Mouse (Mus musculus): ENCODE measurements around the gene 4931422A03Rik. TPM values are rescaled to one million over a fixed set of nuclear protein-coding genes. Genes with fewer than 3 reads are reported as not detected.

4931422A03Rik gene
- polyA plus RNA-seq, 1 experiment from 2014 or later: 2.0 TPM

DNA sequence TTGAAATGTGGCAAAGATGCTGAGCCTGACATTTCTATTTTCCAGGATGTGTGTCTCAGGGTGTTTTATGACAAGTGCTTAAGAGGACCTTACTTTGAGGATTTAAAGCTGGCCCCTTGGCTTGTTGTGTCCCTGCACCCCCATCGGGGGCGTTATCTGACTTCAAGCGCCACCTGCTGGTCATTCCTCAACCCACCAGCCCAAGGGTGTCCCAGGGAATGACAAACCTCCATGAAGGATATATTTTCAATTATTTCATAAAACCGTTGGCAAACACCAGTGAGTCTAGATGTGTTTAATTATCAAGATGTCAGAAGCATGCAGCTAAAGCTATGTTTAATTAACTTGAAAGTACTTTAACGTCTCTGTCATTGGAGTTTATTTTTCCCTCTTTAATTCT, 45.9 kb downstream of the 4931422A03Rik start:
- peaks cover 11% of the 10 kb centered on the region for H3K4me1 ChIP-seq
- WGBS: 7% methylated on average over 5 of the region's 5 CpGs
- no peak overlapping the region for H3K4me3 ChIP-seq
- no peak overlapping the region for H3K9ac ChIP-seq (replicated peaks)
- H3K27me3 ChIP-seq: 0 out of 2 replicates have a peak, but pooled peaks cover 3% of the 10 kb centered on the region
- ATAC-seq (ENCODE audit: low FRiP score, low read depth): peak; percentile 82
- no peaks in the 10 kb centered on the region for H3K9me3 ChIP-seq
- H3K4me2 ChIP-seq (replicated peaks): no peak overlapping the region
- H3K36me3 ChIP-seq: no peaks in the 10 kb centered on the region
- H3K27ac ChIP-seq (replicated peaks): no peak overlapping the region

DNA sequence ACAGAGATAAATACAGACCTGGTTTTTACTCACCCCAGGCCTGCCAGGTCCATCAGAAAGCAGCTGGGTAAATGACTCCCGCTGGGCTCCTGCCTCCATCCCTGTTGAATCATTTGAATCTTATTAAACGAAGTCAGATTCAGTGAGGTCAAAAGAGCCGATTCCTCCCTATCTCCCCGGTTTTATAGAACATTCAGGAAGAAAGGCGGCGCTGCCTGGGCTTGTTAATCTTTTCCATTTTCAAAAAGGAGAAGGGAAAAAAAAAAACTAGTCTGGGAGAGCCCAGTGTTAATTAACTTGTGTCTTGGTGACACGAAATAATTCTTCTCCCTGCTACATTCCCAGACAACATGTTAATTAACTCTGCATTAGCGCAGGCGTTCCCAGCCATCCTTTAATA, 50.4 kb downstream of the 4931422A03Rik start:
- H3K9me3 ChIP-seq: no peaks in the 10 kb centered on the region
- H3K27me3 ChIP-seq: peaks cover 16% of the 10 kb centered on the region
- no peaks in the 10 kb centered on the region for H3K36me3 ChIP-seq
- H3K27ac ChIP-seq (replicated peaks): no peak overlapping the region
- no peak overlapping the region for H3K4me2 ChIP-seq (replicated peaks)
- WGBS: 15% methylated on average over 9 of the region's 9 CpGs
- peaks cover 17% of the 10 kb centered on the region for H3K4me1 ChIP-seq
- H3K9ac ChIP-seq (replicated peaks): no peak overlapping the region
- H3K4me3 ChIP-seq: no peak overlapping the region
- ATAC-seq (ENCODE audit: low FRiP score, low read depth): no peak

DNA sequence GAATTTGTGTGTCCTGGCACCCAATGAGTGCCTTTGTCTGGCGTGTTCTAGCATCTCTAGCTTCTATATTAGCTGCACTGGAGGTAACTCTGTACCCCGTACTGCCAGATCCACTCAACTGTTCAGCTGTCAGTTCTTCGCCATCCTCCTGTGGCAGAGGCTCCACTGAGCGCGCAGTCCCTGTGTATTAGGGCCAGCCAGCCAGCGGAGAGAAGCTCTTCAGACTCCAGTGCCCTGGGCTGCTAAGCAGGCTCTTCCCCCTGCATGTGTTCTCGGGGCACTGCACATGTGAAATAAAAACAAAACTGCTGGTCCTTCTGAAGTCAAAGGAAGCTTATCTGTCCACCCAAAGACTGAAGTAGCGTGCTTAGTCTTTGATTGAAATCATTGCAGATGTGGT, 50.9 kb downstream of the 4931422A03Rik start:
- Histone ChIP-seq H3K36me3 (no peaks in the 10 kb centered on the region), H3K9me3 (no peaks in the 10 kb centered on the region), H3K27me3 (peaks cover 19% of the 10 kb centered on the region), H3K4me3 (no peak overlapping the region), H3K27ac (replicated peaks) (peak overlapping the region; percentile 46), H3K9ac (replicated peaks) (no peak overlapping the region), H3K4me1 (peaks cover 17% of the 10 kb centered on the region), H3K4me2 (replicated peaks) (no peak overlapping the region)
- 52% methylated on average over 8 of the region's 8 CpGs for whole genome bisulfite sequencing
- no peak for ATAC-seq (ENCODE audit: low FRiP score, low read depth)

DNA sequence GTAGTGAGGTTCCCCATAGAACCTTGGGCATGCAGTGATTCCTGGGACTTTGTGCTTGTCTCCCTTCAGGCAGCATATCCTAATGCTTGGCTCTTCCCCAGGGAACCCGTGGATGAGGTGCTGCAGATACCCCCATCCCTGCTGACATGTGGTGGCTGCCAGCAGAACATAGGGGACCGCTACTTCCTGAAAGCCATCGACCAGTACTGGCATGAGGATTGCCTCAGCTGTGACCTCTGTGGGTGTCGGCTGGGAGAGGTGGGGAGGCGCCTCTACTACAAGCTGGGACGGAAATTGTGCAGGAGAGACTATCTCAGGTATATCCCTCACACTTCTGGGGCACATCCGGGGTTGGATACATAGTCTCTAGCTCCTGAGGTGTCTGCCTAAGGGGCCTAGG, 52.3 kb downstream of the 4931422A03Rik start:
- WGBS: 89% methylated on average over 7 of the region's 7 CpGs
- H3K36me3 ChIP-seq: no peaks in the 10 kb centered on the region
- H3K4me3 ChIP-seq: no peak overlapping the region
- no peak overlapping the region for H3K4me2 ChIP-seq (replicated peaks)
- H3K27me3 ChIP-seq: peaks cover 32% of the 10 kb centered on the region
- no peaks in the 10 kb centered on the region for H3K9me3 ChIP-seq
- ATAC-seq (ENCODE audit: low FRiP score, low read depth): no peak
- H3K9ac ChIP-seq (replicated peaks): no peak overlapping the region
- H3K27ac ChIP-seq (replicated peaks): no peak overlapping the region
- H3K4me1 ChIP-seq: peaks cover 21% of the 10 kb centered on the region

DNA sequence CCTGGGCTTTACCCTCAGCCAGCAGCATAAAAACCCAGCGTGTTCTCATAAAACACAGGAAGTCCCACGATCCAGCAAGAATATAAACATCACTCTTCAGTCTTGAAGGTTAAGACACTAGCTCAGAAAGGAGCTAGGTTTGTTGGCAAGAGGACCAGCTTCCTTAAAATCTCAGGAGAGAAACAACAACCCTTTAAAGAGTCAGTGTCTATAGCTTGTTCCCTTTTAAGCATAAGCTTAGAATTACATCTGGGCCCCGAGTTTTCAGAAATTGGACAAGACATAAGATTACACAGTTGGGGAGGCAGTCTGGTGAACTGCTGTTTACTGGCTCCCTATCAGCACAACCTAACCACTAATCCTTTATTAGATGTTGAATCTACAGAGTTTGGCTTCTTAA, 56.3 kb downstream of the 4931422A03Rik start:
- H3K4me1 ChIP-seq: peaks cover 18% of the 10 kb centered on the region
- H3K9me3 ChIP-seq: no peaks in the 10 kb centered on the region
- no peak overlapping the region for H3K27ac ChIP-seq (replicated peaks)
- 17% methylated on average over 3 of the region's 3 CpGs for WGBS
- peak overlapping the region; percentile 95 for H3K4me2 ChIP-seq (replicated peaks)
- ATAC-seq (ENCODE audit: low FRiP score, low read depth): no peak
- H3K36me3 ChIP-seq: no peaks in the 10 kb centered on the region
- no peak overlapping the region for H3K9ac ChIP-seq (replicated peaks)
- peaks cover 44% of the 10 kb centered on the region for H3K27me3 ChIP-seq
- H3K4me3 ChIP-seq: 0 out of 2 replicates have a peak overlapping the region, but pooled peaks have one; percentile 80

DNA sequence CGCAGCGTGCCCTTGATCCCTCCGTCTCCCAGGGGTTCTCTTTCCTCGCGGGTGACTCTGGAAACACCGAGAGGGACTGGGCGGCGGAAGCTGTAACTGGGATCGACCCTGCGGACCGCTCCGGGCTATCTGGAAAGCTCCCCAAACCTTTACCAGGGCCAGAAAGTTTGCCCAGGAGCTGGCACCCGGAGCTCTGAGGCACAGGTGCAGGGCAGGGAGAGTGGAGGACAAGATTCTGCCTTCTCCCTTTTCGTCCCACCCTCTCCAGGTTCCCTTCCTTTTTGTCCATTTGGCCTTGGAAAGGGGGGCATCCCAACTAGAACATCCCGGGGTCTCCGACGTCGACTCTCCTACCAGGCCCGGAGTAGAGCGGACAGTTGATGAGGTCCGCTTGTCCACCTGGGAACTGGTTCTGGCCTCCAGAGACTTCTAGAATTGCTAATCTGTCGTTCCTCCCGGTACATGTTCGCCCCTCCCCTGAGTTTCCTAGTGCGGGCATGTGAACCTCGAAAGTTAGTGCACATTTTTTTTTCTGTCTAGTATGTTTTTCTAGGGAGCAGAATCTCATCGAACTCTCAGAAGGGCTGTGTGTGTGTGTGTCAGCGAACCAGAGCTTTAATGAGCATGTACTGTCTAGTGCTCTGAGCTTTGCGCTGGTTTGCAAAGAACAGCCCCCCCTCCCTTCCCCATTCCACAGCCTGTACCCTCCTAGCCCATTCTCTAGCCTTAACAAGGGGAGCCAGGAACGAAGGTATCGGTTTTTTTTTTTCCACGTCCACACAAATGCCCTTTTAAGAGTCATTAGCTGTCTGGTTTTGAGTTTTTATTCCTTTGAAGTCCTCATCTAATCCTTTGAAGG, 57.1 kb downstream of the 4931422A03Rik start:
- H3K36me3 ChIP-seq: no peaks in the 10 kb centered on the region
- ATAC-seq (ENCODE audit: low FRiP score, low read depth): peak; percentile 16; the same call in 1 of the 2 replicates
- WGBS: 1% methylated on average over 32 of the region's 32 CpGs
- peaks cover 41% of the 10 kb centered on the region for H3K27me3 ChIP-seq
- H3K4me3 ChIP-seq: peak overlapping the region; percentile 80
- H3K27ac ChIP-seq (replicated peaks): peak overlapping the region; percentile 89
- peak overlapping the region; percentile 95 for H3K4me2 ChIP-seq (replicated peaks)
- H3K9ac ChIP-seq (replicated peaks): peak overlapping the region; percentile 83
- H3K9me3 ChIP-seq: no peaks in the 10 kb centered on the region
- peaks cover 16% of the 10 kb centered on the region for H3K4me1 ChIP-seq

DNA sequence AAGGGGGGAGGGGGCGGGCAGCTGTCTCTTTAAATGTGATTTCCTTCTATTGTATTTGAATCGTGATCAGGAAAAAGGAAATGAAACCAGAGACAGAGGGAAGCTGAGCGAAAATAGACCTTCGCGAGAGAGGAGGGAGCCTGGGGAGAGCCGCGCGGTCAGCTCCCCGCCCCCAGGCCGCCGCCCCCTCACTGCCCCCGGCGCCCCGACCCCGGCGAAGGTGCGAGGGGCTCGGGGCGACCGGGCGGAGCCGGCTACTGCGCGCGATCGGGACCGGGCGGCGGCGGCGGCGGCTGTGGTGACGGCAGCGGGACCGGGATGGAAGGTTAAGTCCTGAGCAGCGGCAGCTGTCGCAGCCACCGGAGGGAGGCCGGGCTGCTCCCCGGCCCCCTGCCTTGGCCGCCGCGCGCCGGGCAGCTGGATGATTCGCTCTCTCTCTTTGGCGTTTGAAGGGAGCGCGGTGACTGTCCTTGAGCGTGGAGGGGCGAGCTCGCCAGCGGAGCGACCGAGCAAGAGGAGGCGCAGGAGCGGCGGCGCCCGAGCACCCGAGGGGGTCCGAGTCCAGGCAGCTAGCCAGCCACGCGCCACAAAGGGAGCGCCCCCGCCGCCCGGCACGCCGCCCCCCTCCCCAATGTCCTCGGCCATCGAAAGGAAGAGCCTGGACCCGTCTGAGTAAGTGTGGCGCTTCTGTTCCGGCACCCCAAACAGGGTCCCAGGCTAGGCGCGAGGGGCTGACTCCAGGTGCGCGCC, 57.9 kb downstream of the 4931422A03Rik start:
- H3K27me3 ChIP-seq: peaks cover 36% of the 10 kb centered on the region
- H3K4me1 ChIP-seq: peaks cover 16% of the 10 kb centered on the region
- under 1% methylated on average over 74 of the region's 79 CpGs for WGBS
- peak overlapping the region; percentile 80 for H3K4me3 ChIP-seq
- peak overlapping the region; percentile 95 for H3K4me2 ChIP-seq (replicated peaks)
- peak overlapping the region; percentile 89 for H3K27ac ChIP-seq (replicated peaks)
- no peaks in the 10 kb centered on the region for H3K9me3 ChIP-seq
- peak overlapping the region; percentile 83 for H3K9ac ChIP-seq (replicated peaks)
- peak; percentile 81 for ATAC-seq (ENCODE audit: low FRiP score, low read depth)
- no peaks in the 10 kb centered on the region for H3K36me3 ChIP-seq

DNA sequence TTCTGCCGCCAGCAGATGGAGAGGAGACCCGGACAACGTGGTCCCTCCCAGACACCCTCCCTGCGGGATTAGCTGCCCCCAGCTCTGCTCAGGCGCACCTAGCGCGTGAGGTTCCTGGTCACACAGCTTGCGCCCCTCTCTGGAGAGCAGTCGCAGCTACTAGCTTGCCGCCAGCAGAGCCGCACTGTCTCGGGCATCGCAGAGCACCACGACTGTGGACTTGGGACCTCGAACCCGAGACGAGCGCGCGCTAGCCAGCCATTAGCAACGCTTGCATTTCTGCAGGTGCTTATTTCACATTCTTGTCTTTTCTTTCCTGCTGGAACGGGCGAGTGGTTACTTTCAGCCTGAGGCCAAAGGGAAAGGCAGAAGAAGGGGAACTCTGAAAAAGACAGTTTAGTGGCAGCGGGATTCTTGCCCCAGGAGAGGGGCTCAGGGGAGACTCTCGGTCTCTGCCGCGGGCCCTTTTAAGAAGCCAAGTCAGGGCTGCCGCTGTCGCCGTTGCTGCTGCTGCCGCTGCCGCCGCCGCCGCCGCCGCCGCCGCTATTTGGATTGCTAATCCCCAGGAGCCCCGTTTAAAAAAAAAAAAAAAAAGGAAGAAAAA, 58.6 kb downstream of the 4931422A03Rik start:
- peak; percentile 82 for ATAC-seq (ENCODE audit: low FRiP score, low read depth)
- Histone ChIP-seq H3K9me3 (no peaks in the 10 kb centered on the region), H3K9ac (replicated peaks) (peak overlapping the region; percentile 83), H3K27ac (replicated peaks) (peak overlapping the region; percentile 89), H3K4me2 (replicated peaks) (peak overlapping the region; percentile 95), H3K4me3 (peak overlapping the region; percentile 80), H3K36me3 (no peaks in the 10 kb centered on the region), H3K27me3 (peaks cover 36% of the 10 kb centered on the region), H3K4me1 (peaks cover 16% of the 10 kb centered on the region)
- WGBS: under 1% methylated on average over 40 of the region's 40 CpGs

DNA sequence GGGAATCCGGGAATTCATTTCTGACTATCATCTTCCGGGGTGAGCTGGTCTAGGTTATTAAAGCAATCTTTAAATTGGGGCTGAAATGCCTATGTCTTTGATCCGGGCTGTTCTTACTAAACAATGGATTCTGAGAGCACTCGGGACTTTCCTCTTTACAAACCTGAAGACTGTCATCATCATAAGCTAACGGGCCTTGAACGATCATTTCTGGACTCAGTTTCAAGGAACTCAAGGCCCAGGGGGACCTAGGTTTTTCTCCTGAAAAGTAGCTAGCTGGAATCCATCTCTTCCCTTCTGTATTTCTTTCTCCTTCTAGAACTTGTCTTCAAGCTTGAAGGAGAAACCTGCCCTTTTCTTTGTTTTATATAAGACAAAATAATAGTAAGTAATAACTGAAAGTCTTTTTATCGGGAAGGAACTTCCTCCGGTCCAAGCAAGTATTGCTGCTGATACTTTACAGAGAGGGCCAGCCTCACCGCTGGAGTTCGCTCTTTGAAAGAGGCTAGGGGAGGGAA, 59.2 kb downstream of the 4931422A03Rik start:
- peaks cover 36% of the 10 kb centered on the region for H3K27me3 ChIP-seq
- peak overlapping the region; percentile 95 for H3K4me2 ChIP-seq (replicated peaks)
- no peaks in the 10 kb centered on the region for H3K36me3 ChIP-seq
- H3K4me3 ChIP-seq: peak overlapping the region; percentile 80
- H3K27ac ChIP-seq (replicated peaks): peak overlapping the region; percentile 89
- ATAC-seq (ENCODE audit: low FRiP score, low read depth): no peak
- peak overlapping the region; percentile 83 for H3K9ac ChIP-seq (replicated peaks)
- peaks cover 16% of the 10 kb centered on the region for H3K4me1 ChIP-seq
- WGBS: 22% methylated on average over 10 of the region's 10 CpGs
- H3K9me3 ChIP-seq: no peaks in the 10 kb centered on the region

DNA sequence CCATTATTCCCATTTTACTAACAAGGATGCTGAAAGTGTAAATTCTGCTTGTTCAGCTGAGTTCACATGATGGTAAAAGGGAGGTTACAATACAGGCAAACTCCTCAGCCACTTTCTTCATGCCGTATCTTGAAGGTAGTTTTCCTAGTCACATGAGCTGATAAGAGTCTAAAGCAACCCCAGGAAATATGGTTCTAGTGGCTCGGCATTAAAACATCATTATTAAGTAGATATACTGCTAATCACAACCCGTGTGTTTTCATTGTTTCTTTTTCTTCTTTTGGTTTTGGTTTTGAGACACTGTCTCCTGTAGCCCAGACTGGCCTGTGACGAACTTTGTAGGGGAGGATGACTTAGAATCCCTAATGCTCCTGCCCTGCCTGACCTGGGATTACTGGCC, 60.0 kb downstream of the 4931422A03Rik start:
- Histone ChIP-seq H3K9ac (replicated peaks) (no peak overlapping the region), H3K4me1 (peaks cover 16% of the 10 kb centered on the region), H3K27me3 (peaks cover 33% of the 10 kb centered on the region), H3K9me3 (no peaks in the 10 kb centered on the region), H3K4me3 (no peak overlapping the region), H3K36me3 (no peaks in the 10 kb centered on the region), H3K4me2 (replicated peaks) (no peak overlapping the region), H3K27ac (replicated peaks) (no peak overlapping the region)
- WGBS: 74% methylated on average over 4 of the region's 4 CpGs
- no peak for ATAC-seq (ENCODE audit: low FRiP score, low read depth)

DNA sequence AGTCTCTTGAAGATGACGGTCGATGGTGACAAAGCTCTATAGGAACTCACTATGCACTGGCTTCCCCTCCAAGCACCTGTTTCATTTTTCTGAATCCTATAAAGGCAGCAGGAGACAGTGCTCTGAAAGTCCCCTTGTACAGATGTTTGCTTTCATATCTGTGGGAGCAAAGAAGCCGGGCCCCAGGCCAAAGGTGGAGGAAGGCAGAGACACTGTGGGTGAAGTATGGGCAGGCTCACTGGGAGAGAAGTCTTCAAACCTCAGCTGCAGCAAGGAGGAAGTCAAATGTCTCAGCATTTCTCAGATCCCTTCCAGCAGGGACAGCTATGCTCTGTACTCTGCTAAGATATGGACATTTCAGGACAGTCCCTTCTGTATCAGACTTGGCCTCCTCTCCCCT, 62.8 kb downstream of the 4931422A03Rik start:
- no peak for ATAC-seq (ENCODE audit: low FRiP score, low read depth)
- Histone ChIP-seq H3K4me1 (peaks cover 7% of the 10 kb centered on the region; the same call in 1 of the 2 replicates), H3K27me3 (peaks cover 6% of the 10 kb centered on the region), H3K4me3 (no peak overlapping the region), H3K36me3 (no peaks in the 10 kb centered on the region), H3K27ac (replicated peaks) (no peak overlapping the region), H3K9ac (replicated peaks) (no peak overlapping the region), H3K9me3 (no peaks in the 10 kb centered on the region), H3K4me2 (replicated peaks) (no peak overlapping the region)
- WGBS: 89% methylated on average over 3 of the region's 3 CpGs
